Comparison of ENCODE assay signal across 1 mouse cellular context in genomic region chr10:61695703-61696559, GRCm38 (mm10).
TF ChIP-seq lines count a peak whose summit lies in the region.

No protein-coding gene starts in this region.

TF ChIP-seq in MEL, 35 proteins besides CTCF, POLR2A, EP300 and RAD21:
- TF ChIP-seq MEF2A (IDR thresholded peaks at IDR 0.05; ENCODE audit: extremely low read depth, insufficient replicate concordance, low read depth, low read length, poor library complexity, severe bottlenecking) (no peak), CHD1 (IDR thresholded peaks at IDR 0.05; ENCODE audit: low read depth, low read length) (no peak), ETS1 (IDR thresholded peaks at IDR 0.05; ENCODE audit: low read depth, low read length) (0 out of 2 replicates have a peak, but pooled peaks have one; percentile 13), TBP (IDR thresholded peaks at IDR 0.05; ENCODE audit: low read depth, low read length) (no peak), MXI1 (IDR thresholded peaks at IDR 0.05; ENCODE audit: low read depth, low read length) (peak; percentile 80), USF1 (IDR thresholded peaks at IDR 0.05; ENCODE audit: low read depth, low read length) (0 out of 2 replicates have a peak, but pooled peaks have one; percentile 13), JUND (IDR thresholded peaks at IDR 0.05; ENCODE audit: low read depth, low read length) (0 out of 2 replicates have a peak, but pooled peaks have one; percentile 3), MAX (IDR thresholded peaks at IDR 0.05; ENCODE audit: low read length) (peak; percentile 69), MAFK (IDR thresholded peaks at IDR 0.05; ENCODE audit: borderline replicate concordance, low read depth, low read length) (no peak)
